Mouse (Mus musculus): ENCODE data around the gene Slc30a2.
"Not testable (repeated sequence)": the region's sequence is repeated elsewhere in the genome, so short reads cannot be mapped to it uniquely, and the experiment has no call there.

Gene Slc30a2

DNA sequence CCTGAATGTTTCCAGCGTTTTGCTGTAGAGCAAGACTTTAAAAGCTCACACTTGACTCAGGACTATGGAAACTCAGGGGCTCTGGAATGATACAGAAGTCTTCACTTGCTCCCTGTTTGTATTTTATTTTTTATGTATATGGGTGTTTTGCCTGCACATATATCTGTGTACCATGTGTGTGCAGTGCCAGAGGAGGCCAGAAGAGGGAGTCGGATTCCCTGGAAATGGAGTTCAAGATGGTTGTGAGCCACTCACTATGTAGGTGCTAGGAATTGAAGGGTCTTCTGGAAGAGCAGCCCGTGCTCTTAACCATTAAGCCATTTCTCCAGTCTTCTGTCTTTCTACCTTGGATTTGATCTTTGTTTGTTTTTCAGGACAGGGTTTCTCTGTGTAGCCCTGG, 21.5 kb upstream of the Slc30a2 start:
- DNase-seq (ENCODE audit: low read depth, low spot score): no peak

DNA sequence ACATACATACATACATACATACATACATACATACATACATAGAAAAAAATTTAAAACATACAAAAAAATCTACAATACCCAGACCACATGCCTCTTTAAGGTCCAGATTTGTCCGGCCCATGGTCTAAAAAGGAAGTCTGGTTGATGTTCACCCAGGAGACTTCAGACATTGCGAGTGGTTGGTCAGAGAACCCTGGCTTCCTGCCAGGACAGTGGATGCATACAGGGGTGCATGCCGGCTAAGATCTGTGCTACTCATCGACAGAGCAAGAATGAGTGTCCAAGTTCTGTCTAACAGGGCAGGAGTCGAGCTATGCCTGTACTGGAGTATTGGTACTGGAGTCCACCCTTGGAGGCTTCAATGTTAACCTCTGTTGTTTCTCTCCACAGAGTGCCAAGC, 18.3 kb upstream of the Slc30a2 start:
- DNase-seq (ENCODE audit: low read depth, low spot score): no peak

DNA sequence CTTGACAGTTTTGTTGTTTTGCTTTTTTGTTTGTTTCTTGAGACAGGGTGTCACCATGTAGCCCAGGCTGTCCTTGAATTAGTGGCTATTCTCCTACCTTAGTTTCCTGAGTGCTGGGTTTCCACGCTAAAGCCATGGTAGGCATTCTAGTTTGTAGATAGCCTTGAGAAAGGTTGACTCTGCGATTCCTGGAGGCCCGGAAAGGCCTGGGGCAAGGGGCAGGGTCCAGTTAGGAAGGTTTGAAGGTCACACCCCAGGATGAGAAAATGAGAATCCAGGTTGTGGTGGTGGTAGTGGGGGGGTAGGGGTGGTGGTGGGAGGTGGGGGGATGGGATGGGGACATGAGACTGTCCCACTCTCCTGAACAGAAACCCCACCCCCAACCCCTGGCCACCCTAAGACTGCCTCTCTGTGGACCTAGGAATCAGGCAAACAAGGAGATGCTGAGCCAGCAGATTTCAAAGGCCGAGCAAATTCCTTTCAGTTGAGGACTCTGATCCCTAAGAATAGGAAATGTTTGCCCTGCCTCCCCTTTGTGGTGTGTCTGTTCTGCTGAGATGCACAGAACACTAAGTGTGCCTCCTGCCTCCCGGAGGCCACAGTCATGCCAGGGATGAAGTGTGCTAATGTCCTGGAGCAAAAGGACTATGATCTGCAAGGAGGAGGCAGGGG, 16.0 kb upstream of the Slc30a2 start:
- DNase-seq (ENCODE audit: low read depth, low spot score): no peak

- DNase-seq (ENCODE audit: low read depth, low spot score): no peak
Measured at GRCm38 (mm10) chr4:134328151-134328550, 14.8 kb upstream of the Slc30a2 start.

- no peak for DNase-seq (ENCODE audit: low read depth, low spot score)
Measured at GRCm38 (mm10) chr4:134328832-134329231, 14.1 kb upstream of the Slc30a2 start.

DNA sequence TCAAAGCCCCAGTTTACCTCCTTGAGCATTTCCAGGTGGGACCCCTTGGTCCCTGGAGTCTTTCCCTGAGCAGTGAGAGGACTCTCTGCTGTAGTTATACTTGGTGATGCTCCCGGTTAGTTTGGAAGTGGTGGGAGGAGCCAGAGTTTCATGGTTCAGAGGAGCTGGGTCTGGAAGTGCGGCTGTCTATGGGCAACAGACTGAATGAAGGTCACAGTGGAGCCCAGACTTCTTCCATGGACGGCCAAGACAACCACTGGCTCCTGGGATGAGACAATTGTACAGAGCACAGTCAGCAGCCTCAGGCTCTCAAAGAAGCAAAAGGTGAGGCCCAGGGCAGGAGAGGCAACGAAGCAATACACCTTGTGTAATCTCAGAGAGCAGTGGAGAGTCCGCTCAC, 12.7 kb upstream of the Slc30a2 start:
- no peak for DNase-seq (ENCODE audit: low read depth, low spot score)

DNA sequence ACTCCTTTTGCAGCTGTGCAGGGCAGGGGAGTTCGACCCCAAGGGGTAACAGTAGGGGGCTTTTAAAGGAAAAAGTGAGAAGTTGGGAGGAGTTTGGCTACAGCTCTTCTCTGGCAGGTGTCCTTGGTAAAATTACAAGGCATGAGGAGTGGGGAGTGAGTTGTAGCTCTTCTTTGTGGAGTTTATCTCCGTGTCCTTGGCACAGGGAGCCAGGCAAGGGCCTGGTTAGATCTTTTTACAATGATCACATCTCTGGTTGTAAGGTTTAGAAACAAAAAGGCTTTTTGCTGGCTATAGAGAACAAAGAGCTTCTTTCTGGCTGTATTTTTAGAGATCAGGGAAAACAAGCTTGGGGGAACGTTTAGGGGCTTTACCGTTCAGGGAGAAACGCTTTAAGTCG, 1.8 kb upstream of the Slc30a2 start:
- not testable (repeated sequence) for DNase-seq (ENCODE audit: low read depth, low spot score)

DNA sequence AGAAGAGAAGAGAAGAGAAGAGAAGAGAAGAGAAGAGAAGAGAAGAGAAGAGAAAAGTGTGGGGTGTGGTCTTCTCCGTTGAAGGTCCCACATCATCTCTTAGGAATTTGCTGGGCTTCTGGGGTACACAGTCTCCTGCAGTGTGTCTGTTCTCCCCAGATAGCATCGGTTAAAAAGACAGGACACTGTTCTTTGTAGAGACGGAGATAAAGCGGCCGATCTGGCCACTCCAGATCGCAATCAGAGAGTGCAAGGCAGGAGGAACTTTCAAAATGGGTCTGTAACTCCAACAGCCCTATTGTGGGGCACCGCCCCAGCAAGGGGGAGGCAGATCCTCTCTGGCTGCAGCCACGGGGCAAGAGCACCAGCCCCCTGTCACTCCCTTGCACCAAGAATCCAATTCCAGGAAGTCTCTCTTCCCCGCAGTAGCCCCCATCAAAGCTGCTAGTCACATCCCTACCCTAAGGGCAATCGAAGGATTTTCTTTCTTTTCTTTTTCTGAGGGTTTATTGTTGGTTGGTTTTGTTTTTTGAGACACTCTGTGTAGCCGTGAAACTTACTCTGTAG, 685 bp upstream of the Slc30a2 start:
- DNase-seq (ENCODE audit: low read depth, low spot score): no peak

DNA sequence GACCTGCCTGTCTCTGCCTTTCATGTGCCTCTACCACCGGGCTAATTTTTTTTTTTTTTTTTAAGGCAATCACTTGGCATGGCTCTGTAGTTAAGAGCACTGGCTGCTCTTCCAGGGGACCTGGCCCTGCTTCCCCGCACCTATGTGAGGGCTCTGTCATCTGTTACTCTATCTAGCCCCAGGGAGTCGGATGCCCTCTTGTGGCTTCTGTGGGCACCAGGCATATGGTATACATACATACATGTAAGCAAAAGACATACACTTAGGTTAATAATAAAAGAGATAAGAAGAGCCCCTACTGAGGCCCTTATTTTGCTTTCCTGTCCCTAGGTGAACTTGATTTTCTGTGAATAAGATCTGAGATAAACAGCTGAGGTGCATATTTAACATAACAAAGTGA, 1.6 kb downstream of the Slc30a2 start:
- DNase-seq (ENCODE audit: low read depth, low spot score): no peak

GRCm38 (mm10) chr4:134345802-134346201, 2.8 kb downstream of the Slc30a2 start:
- DNase-seq (ENCODE audit: low read depth, low spot score): no peak

DNA sequence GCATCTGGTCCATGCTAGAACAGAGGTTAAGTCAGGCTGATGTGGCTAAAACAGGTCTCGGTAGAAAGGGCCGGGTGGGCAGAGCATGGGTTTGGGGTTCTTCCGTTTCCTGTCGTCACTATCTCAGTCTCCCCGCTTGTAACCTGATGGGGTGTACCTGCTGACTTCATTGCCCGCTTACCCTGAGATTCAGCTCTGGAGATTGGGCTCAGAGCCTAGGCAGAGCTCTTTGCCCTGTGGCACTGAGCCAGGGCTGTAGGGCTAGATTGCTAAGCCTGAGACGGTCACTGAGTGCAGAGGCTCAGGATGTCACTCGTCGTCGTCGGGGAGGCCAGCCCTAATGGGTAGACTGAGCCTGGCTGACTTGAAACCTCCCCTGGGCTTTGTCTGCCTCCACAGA, 5.1 kb downstream of the Slc30a2 start:
- DNase-seq (ENCODE audit: low read depth, low spot score): no peak

GRCm38 (mm10) chr4:134348545-134348944, 5.6 kb downstream of the Slc30a2 start:
- DNase-seq (ENCODE audit: low read depth, low spot score): no peak

DNA sequence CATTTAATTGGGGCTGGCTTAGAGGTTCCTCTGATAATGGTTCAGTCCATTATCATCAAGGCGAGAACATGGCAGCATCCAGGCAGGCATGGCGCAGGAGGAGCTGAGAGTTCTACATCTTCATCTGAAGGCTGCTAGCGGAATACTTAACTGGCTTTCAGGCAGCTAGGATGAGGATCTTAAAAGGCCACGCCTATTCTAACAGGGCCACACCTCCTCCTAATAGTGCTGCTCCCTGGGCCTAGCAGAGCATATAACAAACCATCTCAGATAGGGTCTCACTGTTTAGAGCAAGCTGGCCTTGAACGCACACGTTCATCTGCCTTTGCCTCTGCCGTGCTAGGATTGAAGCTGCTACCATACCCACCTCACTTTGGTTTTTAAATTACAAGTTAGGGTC, 6.8 kb downstream of the Slc30a2 start:
- DNase-seq (ENCODE audit: low read depth, low spot score): no peak

GRCm38 (mm10) chr4:134350641-134351040, 7.7 kb downstream of the Slc30a2 start:
- no peak for DNase-seq (ENCODE audit: low read depth, low spot score)

GRCm38 (mm10) chr4:134351329-134352260, 8.6 kb downstream of the Slc30a2 start:
- no peak for DNase-seq (ENCODE audit: low read depth, low spot score)

GRCm38 (mm10) chr4:134352261-134352707, 9.3 kb downstream of the Slc30a2 start:
- no peak for DNase-seq (ENCODE audit: low read depth, low spot score)

- no peak for DNase-seq (ENCODE audit: low read depth, low spot score)
Measured at GRCm38 (mm10) chr4:134352929-134353328, 9.9 kb downstream of the Slc30a2 start.

GRCm38 (mm10) chr4:134353527-134354409, 10.8 kb downstream of the Slc30a2 start:
- DNase-seq (ENCODE audit: low read depth, low spot score): no peak

DNA sequence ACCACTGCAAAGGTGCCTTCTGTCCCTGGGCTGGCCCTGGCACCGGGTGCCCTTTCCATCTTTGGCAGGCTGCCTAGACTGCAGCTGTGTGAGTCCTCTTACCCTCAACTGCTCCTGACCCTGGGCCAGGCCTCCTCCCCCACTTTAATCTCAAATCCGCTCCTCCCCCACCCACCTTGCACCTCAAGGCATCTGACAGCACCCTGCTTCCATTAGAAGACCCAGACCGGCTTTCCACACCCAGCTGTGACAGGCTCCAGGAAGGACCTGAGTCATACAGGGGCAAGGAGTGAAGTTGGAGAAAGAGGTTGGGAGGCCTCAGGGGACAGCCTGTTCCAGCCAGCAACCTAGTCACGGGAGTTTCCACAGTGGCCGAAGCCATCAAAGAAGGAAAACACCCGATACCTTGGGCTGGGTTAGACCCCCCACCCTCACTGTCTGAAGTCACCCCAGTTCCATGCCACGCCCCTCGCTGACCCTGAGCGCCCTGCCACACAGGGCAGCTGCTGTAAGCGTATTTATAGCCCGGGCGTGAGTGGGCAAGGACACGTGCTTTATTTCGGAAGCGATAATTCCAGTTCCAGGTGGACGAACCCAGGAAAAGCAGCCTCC, 13.0 kb downstream of the Slc30a2 start:
- DNase-seq (ENCODE audit: low read depth, low spot score): no peak

GRCm38 (mm10) chr4:134356591-134357460, 13.8 kb downstream of the Slc30a2 start:
- DNase-seq (ENCODE audit: low read depth, low spot score): peak; percentile 9
